Mouse (Mus musculus) ZHBTc4 (cell line): ENCODE results near the gene Psen2.

ENCODE experiments used
- DNase-seq: peaks from one replicate; pipeline ENCODE4 v3.0.0-alpha.2; 2011; ENCODE audit warnings: low read depth, low spot score

Gene Psen2

DNA sequence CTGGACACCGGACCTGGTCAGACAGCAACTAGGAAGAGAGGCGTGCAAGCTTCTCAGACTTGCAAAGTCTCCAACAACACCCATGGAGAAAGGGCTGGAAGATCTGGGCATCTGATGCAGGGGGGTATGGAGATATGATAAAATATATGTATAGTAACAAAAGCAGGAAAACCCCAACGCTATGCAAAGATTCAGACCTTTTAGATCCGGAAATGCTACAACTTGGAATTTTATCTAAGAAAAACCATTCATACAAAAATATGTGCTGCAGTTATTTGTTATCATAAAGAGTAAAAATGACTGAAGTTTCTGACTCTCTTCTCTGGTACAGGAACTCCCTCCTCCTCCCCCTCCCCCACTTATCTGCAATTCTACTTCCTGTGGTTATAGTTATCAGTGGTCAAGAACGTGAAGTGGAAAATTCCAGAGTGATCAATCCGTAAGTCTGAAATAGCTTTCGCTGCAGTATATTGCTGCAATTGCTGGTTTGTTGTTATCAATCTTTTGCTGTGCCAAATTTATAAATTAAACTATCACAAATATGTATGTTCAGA lies 14.6 kb downstream of the Psen2 start:
- DNase-seq: no peak

GRCm38 (mm10) chr1:180247901-180248300 lies 15.3 kb downstream of the Psen2 start:
- no peak for DNase-seq

GRCm38 (mm10) chr1:180245741-180246507 lies 17.3 kb downstream of the Psen2 start:
- DNase-seq: no peak

- DNase-seq: no peak
Observed at GRCm38 (mm10) chr1:180231729-180232128, 31.5 kb downstream of the Psen2 start.

GRCm38 (mm10) chr1:180230580-180230979 lies 32.7 kb downstream of the Psen2 start:
- DNase-seq: peak; percentile 68

DNA sequence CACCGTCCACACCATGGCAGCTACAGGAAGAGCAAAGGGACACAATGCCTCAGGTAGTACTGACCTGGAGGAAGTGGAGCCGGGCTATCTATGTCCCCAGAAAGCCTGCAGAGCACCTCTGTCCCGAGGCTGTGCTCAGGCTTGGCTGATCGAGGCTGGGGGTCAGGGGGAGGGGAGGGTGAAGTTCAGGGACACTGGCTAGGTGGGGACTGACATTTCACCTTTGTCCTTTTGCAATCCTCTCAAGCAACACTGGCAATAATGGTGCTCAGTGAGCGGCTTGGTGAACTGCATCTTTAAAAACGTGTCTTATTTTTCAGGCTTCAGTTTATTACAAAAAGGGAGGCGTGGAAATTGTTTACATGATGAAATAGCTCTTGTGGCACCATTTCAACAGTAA lies 33.3 kb downstream of the Psen2 start:
- DNase-seq: no peak

GRCm38 (mm10) chr1:180228854-180229253 lies 34.4 kb downstream of the Psen2 start:
- no peak for DNase-seq

DNA sequence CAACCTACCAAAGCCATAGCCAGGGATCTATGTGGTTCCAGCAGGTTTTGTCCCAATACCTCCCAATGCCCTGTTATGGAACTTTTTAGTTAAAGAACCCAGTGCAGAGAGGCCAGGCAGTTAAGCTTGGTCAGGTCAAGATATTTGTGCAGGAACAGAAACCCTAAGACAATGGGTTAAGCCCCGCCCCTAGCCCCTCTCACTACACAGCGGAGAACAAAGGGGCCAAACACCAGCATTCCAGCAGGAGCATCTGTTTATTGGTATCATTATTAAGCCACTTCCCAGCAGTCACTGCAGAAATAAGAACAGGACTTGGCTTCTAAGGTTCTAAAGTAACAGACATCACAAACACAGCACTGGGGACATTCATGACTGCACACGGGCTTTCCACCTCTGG lies 36.5 kb downstream of the Psen2 start:
- DNase-seq: peak; percentile 53

- DNase-seq: peak; percentile 54
Observed at GRCm38 (mm10) chr1:180226221-180226713, 37.0 kb downstream of the Psen2 start.

DNA sequence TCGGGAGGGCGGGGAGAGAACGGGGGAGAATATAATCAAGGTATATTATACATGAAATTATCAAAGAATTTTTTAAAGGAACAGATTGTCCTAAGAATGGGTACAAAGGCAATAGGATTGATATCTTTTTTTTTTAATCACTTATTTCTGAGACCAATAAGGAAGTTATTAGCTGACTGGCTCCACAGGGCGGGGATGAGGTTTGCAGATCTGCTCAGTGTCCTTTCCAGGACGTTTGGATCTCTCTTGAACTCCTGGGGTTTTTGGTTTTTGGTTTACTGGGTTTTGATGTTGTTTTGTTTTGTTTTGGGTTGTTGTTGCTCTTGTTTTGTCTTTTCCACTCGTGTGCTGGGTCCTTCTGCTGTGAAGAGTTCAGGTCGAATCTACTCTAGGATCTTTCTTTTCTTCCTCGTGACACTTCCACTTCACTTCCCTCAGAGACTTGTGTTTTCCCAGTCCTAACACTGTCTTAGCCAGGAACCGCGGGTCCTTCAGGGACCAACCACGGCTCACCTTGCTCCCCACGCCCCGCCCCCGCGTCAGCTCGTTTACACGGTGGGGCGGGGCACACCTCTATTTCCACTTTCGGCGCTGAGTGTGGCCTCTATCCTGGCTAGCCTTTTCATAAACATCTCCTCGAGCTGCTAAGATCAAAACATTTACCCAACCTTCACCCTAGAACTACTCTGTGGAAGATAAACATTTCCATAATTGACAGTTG lies 37.6 kb downstream of the Psen2 start:
- DNase-seq: peak; percentile 85

- no peak for DNase-seq
Observed at GRCm38 (mm10) chr1:180222007-180222406, 41.2 kb downstream of the Psen2 start.

DNA sequence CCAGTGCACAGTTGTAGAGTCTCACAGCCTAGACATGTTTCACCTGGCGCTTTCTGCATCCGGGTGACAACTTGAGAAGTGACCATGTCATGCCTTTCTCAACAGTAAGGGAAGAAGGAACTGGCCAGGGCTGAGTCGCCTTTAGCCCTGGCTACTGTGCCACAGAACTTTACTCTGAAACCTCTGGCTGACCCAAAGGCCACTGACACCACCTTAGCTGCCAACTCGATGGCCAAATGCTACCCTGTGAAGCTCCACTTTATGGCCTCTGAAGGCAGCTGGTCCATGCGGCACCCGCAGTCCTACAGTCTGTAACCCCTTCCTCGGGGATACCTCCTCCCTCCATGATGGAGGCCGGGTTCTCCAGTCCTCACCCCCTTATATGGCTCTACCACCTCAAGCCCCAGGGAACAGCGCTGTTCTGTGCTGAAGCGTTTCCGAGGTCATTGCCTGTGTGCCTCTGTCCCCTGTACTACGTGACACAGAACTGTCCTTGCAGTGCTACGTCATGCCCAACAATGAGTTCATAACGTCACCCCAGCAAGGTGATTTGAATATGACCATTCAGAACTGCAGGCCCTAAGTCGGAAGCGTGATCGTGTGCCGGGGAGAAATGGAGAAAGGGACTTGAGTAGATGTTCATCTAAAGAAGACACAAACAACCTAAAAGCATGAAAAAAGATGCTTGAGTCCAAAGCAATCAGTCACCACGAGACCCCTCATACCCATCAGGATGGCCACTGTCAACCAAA lies 42.3 kb downstream of the Psen2 start:
- no peak for DNase-seq

DNA sequence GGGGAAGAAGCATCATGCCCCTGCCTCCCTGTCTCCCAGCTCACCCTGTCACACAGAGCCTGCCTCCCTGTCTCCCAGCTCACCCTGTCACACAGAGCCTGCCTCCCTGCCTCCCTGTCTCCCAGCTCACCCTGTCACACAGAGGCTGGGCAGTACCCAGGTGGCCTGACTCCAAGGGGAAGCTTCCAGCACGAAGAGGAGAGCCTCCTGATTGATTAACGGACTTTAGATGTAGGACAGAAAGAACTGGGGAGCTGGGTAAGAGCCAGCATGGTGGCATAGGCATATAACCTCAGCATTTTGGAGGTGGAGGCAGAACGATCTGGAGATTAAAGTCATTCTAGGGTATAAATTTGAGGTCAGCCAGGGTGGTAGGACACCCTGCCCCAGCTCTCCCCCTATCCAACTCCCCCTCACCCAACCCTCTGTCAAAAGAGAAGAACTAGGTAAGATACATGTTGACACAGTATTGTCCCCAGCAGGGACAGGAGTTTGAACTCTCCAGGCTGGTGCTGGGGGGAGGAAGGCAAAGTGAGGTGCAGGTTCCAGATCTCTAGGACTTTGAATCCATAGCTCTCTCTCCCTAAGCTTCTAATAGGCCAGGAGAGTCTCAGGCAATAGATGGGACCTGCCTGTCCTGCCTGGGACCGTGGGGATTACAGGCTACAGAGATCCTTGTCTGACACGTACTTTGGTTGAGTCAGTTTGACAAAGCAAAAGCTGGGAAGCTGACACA lies 46.5 kb downstream of the Psen2 start:
- DNase-seq: no peak

GRCm38 (mm10) chr1:180215044-180215443 lies 48.2 kb downstream of the Psen2 start:
- peak; percentile 92 for DNase-seq

DNA sequence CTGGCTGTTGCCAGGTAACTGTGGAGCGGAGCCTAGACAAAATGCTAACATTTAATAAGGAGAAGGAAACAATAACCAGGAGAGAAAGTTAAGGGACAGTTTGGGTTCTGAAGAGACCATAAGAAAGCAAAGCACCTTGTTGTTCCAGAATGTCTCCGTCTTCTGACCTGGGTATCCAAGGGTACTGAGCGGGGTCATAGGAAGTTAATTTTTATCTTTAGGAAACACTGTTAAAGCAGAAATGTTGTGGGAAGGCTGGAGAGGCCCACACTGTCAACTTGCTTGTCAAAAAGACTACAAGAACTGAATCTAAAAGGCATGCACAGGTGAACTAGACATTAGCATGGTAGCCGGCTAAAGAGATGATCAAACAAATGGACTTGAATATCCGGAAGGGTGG lies 50.3 kb downstream of the Psen2 start:
- DNase-seq: no peak

- DNase-seq: peak; percentile 80
Observed at GRCm38 (mm10) chr1:180210781-180211271, 52.4 kb downstream of the Psen2 start.

DNA sequence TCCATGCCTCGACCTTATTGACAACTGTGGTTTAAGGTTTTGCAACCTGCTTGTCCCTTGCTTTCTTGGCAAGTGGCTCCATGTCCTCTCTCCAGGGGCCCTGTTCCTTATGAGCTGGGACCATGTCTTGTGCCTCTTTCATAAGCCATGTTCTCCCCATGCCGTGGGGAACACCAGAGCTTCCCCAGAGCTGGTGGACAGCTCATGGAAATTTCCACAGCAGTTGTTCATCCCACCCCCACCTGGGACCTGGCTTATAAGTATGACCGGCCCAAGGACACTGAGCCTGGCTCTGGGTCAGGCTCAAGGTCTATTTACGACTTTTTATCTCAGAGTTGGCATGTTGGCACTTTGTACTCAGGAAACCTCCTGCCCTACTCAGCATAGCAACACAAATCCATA lies 53.2 kb downstream of the Psen2 start:
- no peak for DNase-seq

GRCm38 (mm10) chr1:180208370-180208769 lies 54.9 kb downstream of the Psen2 start:
- peak; percentile 55 for DNase-seq

GRCm38 (mm10) chr1:180200722-180201121 lies 62.5 kb downstream of the Psen2 start:
- DNase-seq: no peak

- DNase-seq: no peak
Observed at GRCm38 (mm10) chr1:180199715-180200050, 63.6 kb downstream of the Psen2 start.
